Mouse (Mus musculus) E14TG2a.4 (cell line): Measurements from ENCODE around the gene Pde7b.

Experiments
- CTCF ChIP-seq: conservative IDR thresholded peaks from 2 replicates; pipeline ENCODE4 v1.5.1; 2014; ENCODE audit warnings: low read length
- NANOG ChIP-seq: IDR thresholded peaks from 2 replicates; pipeline ENCODE4 v1.6.1; 2014; ENCODE audit warnings: borderline replicate concordance, low read length, mixed read lengths
- POU5F1 ChIP-seq: IDR thresholded peaks from 2 replicates; pipeline ENCODE4 v1.6.1; 2014; ENCODE audit warnings: low read length, borderline replicate concordance

DNA sequence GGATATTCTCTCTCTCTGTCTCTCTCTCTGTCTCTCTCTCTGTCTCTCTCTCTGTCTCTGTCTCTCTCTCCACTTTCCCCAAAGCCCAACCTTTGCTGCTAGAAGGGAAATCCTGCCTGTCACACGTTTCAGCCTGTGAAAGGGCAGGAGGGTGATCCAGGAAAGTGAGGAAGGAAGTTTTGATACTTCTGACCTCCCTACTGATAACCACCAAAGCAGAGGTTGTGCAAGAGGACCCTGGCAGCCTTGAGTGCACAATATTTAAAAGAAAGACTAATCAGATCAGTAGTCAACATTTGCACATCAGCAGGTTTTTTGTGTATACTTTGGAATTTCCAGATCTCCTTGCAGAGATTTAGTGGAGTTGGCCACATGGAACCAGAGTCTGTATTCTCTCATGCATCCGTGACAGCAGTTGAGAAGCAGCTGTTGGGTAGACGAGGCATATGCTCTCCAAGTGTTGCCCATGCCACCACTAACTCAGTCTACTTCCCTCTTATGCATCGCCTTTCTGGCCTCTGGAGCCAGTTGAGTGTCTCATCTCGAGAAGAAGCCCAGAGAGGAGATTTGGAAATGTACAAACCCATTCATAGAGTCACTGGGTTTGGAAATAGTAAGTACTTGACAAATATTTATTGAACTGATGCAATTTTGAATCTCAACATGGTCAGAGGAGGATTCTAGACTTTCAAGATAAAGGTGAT lies 129.6 kb downstream of the Pde7b start:
- no peak for TF ChIP-seq CTCF
- TF ChIP-seq NANOG = no peak
- TF ChIP-seq POU5F1 = no peak
